Mouse (Mus musculus) effector memory CD4-positive, alpha-beta T cell, adult 5 months (primary cell): Measurements from ENCODE around the gene Tab3. TPM values are rescaled to one million over a fixed set of nuclear protein-coding genes. Genes with fewer than 3 reads are reported as not detected.

Source experiments
- polyA plus RNA-seq: library from polyadenylated mRNA; unstranded; fragments of 100-300 nt; shearing (Covaris generic); gene quantifications from one replicate; pipeline ENCODE4 v1.2.1, GENCODE M21; 2017

Gene Tab3
- polyA plus RNA-seq, result 18.6 TPM

GRCm38 (mm10) chrX:85573532-85574181, at the start of gene Tab3:
Gene Tab3, plus strand, starts transcription at chrX:85574022.

Other genes starting within 250 kb of the Tab3 start
- 7.9 TPM for gene Gk, start 202.8 kb downstream of the Tab3 start, polyA plus RNA-seq